Mouse (Mus musculus): ENCODE results near the gene Gcgr.

- no peak for TF ChIP-seq CTCF (IDR thresholded peaks at IDR 0.05; ENCODE audit: low read depth)
- TF ChIP-seq EP300 (optimal IDR thresholded peaks at IDR 0.05): no peak
Observed at GRCm38 (mm10) chr11:120580871-120581331, 50.4 kb downstream of the Gcgr start.
